In the genomic region with DNA sequence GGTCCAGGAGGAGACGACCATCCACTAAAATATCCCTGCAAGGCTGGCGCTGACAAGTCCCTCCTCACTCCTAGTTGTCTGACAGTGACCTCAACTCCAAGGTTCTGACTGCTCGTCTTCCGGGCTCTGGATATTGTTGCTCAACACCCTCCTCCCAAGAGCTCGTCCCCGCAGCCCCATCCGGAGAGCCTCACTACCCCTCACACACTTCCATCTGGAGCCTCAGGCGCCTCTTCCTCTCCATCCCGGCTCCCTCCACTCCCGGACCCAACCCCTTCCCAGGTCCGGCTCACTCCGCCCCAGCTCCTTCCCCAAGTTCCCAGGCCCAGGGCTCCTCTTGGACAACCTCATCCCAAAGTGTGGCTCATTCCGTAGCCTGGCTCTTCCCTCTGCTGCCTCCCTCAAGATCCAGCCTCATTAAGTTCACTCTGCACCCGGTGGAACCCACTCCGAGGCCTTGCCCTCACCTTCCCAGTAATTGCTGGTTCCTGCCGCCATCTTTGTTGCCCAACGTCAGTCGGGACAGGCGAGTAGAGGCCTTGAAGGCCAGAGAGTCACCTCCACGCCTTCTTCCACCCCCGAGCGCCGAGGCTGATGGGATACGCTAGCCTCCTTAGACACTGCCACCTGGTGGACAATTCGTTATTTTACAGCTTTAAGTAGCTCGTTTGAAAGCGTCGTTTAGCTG, we compare ENCODE assay signal across 8 mouse cellular contexts. TPM values are rescaled to one million over a fixed set of nuclear protein-coding genes. Genes with fewer than 3 reads are reported as not detected.
A peak's percentile ranks its signal among the peaks of the same experiment; 100 is the strongest.
DNase-seq lines count a peak whose midpoint lies in the region; ATAC-seq and TF ChIP-seq lines count a peak whose summit lies in the region.

A gene (minus strand): TSS at position 527 of the 688 bp plus-strand sequence.

- TF ChIP-seq CTCF in bone marrow, adult 2 months (IDR thresholded peaks at IDR 0.05; ENCODE audit: control insufficient read depth, insufficient read depth, low read length) = peak; percentile 95
- TF ChIP-seq CTCF in midbrain, postnatal 0 days (IDR thresholded peaks at IDR 0.05) = peak; percentile 98

- peaks cover 7% of the 10 kb centered on the region; the same call in 1 of the 2 replicates for H3K27me3 ChIP-seq in embryonic facial prominence, embryonic 15.5 days
- H3K27me3 ChIP-seq in limb, embryonic 14.5 days (ENCODE audit: control insufficient read depth, insufficient read depth, low read length) = no peaks in the 10 kb centered on the region
- no peaks in the 10 kb centered on the region for H3K27me3 ChIP-seq in midbrain, postnatal 0 days (ENCODE audit: insufficient read depth, low read length)

- peak; percentile 97 for ATAC-seq in embryonic facial prominence, embryonic 15.5 days (ENCODE audit: insufficient number of reproducible peaks, low FRiP score, low TSS enrichment, low read depth)
- peak; percentile 97 for ATAC-seq in limb, embryonic 14.5 days (ENCODE audit: low FRiP score, low read depth)
- ATAC-seq in midbrain, postnatal 0 days (ENCODE audit: low FRiP score) = peak; percentile 95

- H3K36me3 ChIP-seq in embryonic facial prominence, embryonic 15.5 days = peaks cover 22% of the 10 kb centered on the region
- peaks cover 24% of the 10 kb centered on the region for H3K36me3 ChIP-seq in limb, embryonic 14.5 days (ENCODE audit: control insufficient read depth, insufficient read depth, low read length)
- peaks cover 2% of the 10 kb centered on the region; the same call in 1 of the 2 replicates for H3K36me3 ChIP-seq in midbrain, postnatal 0 days (ENCODE audit: insufficient read depth, low read length)

- TF ChIP-seq POLR2A in bone marrow, adult 2 months (IDR thresholded peaks at IDR 0.05; ENCODE audit: borderline replicate concordance, control insufficient read depth, low read depth, low read length) = peak; percentile 85
- TF ChIP-seq POLR2A in limb, embryonic 14.5 days (IDR thresholded peaks at IDR 0.05; ENCODE audit: borderline replicate concordance, extremely low read depth, insufficient read depth, insufficient read length) = peak; percentile 44; the same call in 1 of the 2 replicates

- WGBS in bone marrow, adult 2 months = under 1% methylated on average over 28 of the region's 28 CpGs
- under 1% methylated on average over 28 of the region's 28 CpGs for WGBS in embryonic facial prominence, embryonic 15.5 days
- WGBS in limb, embryonic 14.5 days = under 1% methylated on average over 28 of the region's 28 CpGs
- WGBS in midbrain, postnatal 0 days = under 1% methylated on average over 28 of the region's 28 CpGs

- peak within 1 kb of the TSS; percentile 46 for H3K27ac ChIP-seq in bone marrow, adult 2 months (ENCODE audit: control insufficient read depth, insufficient read depth, low read depth, low read length, poor library complexity)
- peak within 1 kb of the TSS; percentile 89 for H3K27ac ChIP-seq in embryonic facial prominence, embryonic 15.5 days (replicated peaks)
- H3K27ac ChIP-seq in limb, embryonic 14.5 days (replicated peaks; ENCODE audit: low read depth, low read length) = peak within 1 kb of the TSS; percentile 82
- H3K27ac ChIP-seq in midbrain, postnatal 0 days (ENCODE audit: low read depth, low read length) = peak within 1 kb of the TSS; percentile 90

- H3K4me3 ChIP-seq in bone marrow, adult 2 months (replicated peaks; ENCODE audit: control insufficient read depth, low read depth, low read length) = peak within 1 kb of the TSS; percentile 97
- H3K4me3 ChIP-seq in embryonic facial prominence, embryonic 15.5 days (replicated peaks) = peak within 1 kb of the TSS; percentile 91
- peak within 1 kb of the TSS; percentile 91 for H3K4me3 ChIP-seq in limb, embryonic 14.5 days (replicated peaks; ENCODE audit: low read length)
- H3K4me3 ChIP-seq in midbrain, postnatal 0 days (ENCODE audit: low read depth, low read length) = peak within 1 kb of the TSS; percentile 92

- H3K4me1 ChIP-seq in bone marrow, adult 2 months (ENCODE audit: control insufficient read depth, insufficient read depth, low read length) = no peaks in the 10 kb centered on the region
- no peaks in the 10 kb centered on the region for H3K4me1 ChIP-seq in embryonic facial prominence, embryonic 15.5 days
- no peaks in the 10 kb centered on the region for H3K4me1 ChIP-seq in limb, embryonic 14.5 days (ENCODE audit: control insufficient read depth, insufficient read depth, low read length)
- no peaks in the 10 kb centered on the region for H3K4me1 ChIP-seq in midbrain, postnatal 0 days (ENCODE audit: insufficient read depth, low read length)

- no peaks in the 10 kb centered on the region for H3K9me3 ChIP-seq in embryonic facial prominence, embryonic 15.5 days (replicated peaks)
- no peaks in the 10 kb centered on the region for H3K9me3 ChIP-seq in limb, embryonic 14.5 days (ENCODE audit: control insufficient read depth, low read length)
- no peaks in the 10 kb centered on the region for H3K9me3 ChIP-seq in midbrain, postnatal 0 days (ENCODE audit: low read length)

- peak within 1 kb of the TSS; percentile 87 for H3K9ac ChIP-seq in embryonic facial prominence, embryonic 15.5 days
- H3K9ac ChIP-seq in limb, embryonic 14.5 days (ENCODE audit: low read depth, low read length, severe bottlenecking) = peak within 1 kb of the TSS; percentile 97
- H3K9ac ChIP-seq in midbrain, postnatal 0 days (replicated peaks; ENCODE audit: low read length, poor library complexity, severe bottlenecking) = peak within 1 kb of the TSS; percentile 91

- DNase-seq in 416B (ENCODE audit: low read depth) = peak; percentile 98
- peak; percentile 95 for DNase-seq in heart, adult 8-10 months (ENCODE audit: low spot score)
- peak; percentile 96 for DNase-seq in kidney, adult 9 months
- DNase-seq in limb, embryonic 14.5 days (ENCODE audit: low spot score) = peak; percentile 98
- DNase-seq in midbrain, postnatal 0 days (ENCODE audit: low spot score) = peak; percentile 99
- DNase-seq in spleen, postnatal 14 days (ENCODE audit: low spot score in 2 of 2) = peak; percentile 76 to 86

- H3K4me2 ChIP-seq in embryonic facial prominence, embryonic 15.5 days (replicated peaks) = peak within 1 kb of the TSS; percentile 60
- H3K4me2 ChIP-seq in limb, embryonic 14.5 days (replicated peaks; ENCODE audit: low read depth, low read length, severe bottlenecking) = peak within 1 kb of the TSS; percentile 57
- H3K4me2 ChIP-seq in midbrain, postnatal 0 days (ENCODE audit: low read depth, low read length, poor library complexity, severe bottlenecking) = peak within 1 kb of the TSS; percentile 66

RNA-seq across cellular contexts. Expression of the gene that starts here (rescaled TPM):
- 6.0 and 12.6 TPM in 2 replicates for polyA plus RNA-seq in bone marrow, adult 2 months (2011; ENCODE audit: insufficient read depth, insufficient read length, low replicate concordance, missing spikeins)
- 24.6 and 25.4 TPM in 2 replicates for polyA plus RNA-seq in embryonic facial prominence, embryonic 15.5 days (2015; fragmentation: Nextera tagmentation; extraction: Ambion mirVana)
- 10 to 100 TPM; 23.6 to 32.6 (median 27.9) TPM for total RNA-seq in heart, adult 8-10 months (2022)
- polyA plus RNA-seq in limb, embryonic 14.5 days (2012; rRNA removed) = 24.7 and 26.0 TPM in 2 replicates
- 36.3 and 37.0 TPM in 2 replicates for polyA plus RNA-seq in limb, embryonic 14.5 days (2014; fragmentation: Nextera tagmentation; extraction: Ambion mirVana)
- total RNA-seq in midbrain, postnatal 0 days (2014; rRNA removed) = 30.3 and 30.5 TPM in 2 replicates
- 23.4 and 26.2 TPM in 2 replicates for polyA plus RNA-seq in midbrain, postnatal 0 days (2015; fragmentation: Nextera tagmentation; extraction: Ambion mirVana)

Comparison
In these comparisons a context has a peak if more than half of its experiments do, and no peak if none do; other contexts are left out.
1. Peak in every context shown above with its lines: DNase-seq, ATAC-seq, H3K4me3 ChIP-seq and H3K27ac ChIP-seq.